In genomic region chr7:30269641-30270040, GRCm38 (mm10) we compare ENCODE assay signal across 40 mouse cellular contexts. TPM values are rescaled to one million over a fixed set of nuclear protein-coding genes. Genes with fewer than 3 reads are reported as not detected.
"Had no signal": no experiment of that assay in that cellular context is flagged by ENCODE, and none has a peak within 500 bp of the region (broad histone marks: within the 10 kb centered on the region; RNA-seq: fewer than 3 reads in every experiment).

No protein-coding gene starts in this region.

- DNase-seq: heart, postnatal 10 days; heart, postnatal 14 days; heart, postnatal 36 days; heart, postnatal 4 days; kidney, adult 11 months; kidney, adult 18-20 months; kidney, adult 9 months; kidney, postnatal 10 days; kidney, postnatal 14 days; kidney, postnatal 25 days; kidney, postnatal 4 days; layer of hippocampus, adult 9-11 months; layer of hippocampus, postnatal 36 days had no signal

- H3K9ac ChIP-seq: heart, embryonic 12.5 days; heart, embryonic 13.5 days; heart, embryonic 15.5 days; hindbrain, embryonic 12.5 days; hindbrain, embryonic 13.5 days; hindbrain, embryonic 14.5 days; hindbrain, embryonic 15.5 days; intestine, embryonic 15.5 days; kidney, embryonic 15.5 days had no signal

- H3K27ac ChIP-seq: heart, embryonic 10.5 days; heart, embryonic 13.5 days; heart, embryonic 15.5 days; hindbrain, embryonic 10.5 days; hindbrain, embryonic 12.5 days; hindbrain, embryonic 13.5 days; hindbrain, embryonic 14.5 days; hindbrain, embryonic 15.5 days; hindbrain, postnatal 0 days; intestine, embryonic 15.5 days; kidney, embryonic 15.5 days; kidney, postnatal 0 days; layer of hippocampus, adult 2 months had no signal

- ATAC-seq: hindbrain, embryonic 16.5 days; hindbrain, postnatal 0 days; inflammation-experienced regulatory T-cells, adult 6 months; intestine, embryonic 15.5 days; intestine, embryonic 16.5 days; intestine, postnatal 0 days had no signal

- H3K9me3 ChIP-seq: heart, embryonic 10.5 days; heart, embryonic 12.5 days; heart, embryonic 13.5 days; heart, embryonic 15.5 days; hindbrain, embryonic 10.5 days; hindbrain, embryonic 12.5 days; hindbrain, embryonic 13.5 days; hindbrain, embryonic 15.5 days; intestine, embryonic 15.5 days; kidney, embryonic 15.5 days had no signal

- H3K36me3 ChIP-seq: hindbrain, embryonic 15.5 days; intestine, embryonic 15.5 days had no signal

- H3K4me2 ChIP-seq: heart, embryonic 11.5 days; heart, embryonic 12.5 days; heart, embryonic 13.5 days; heart, embryonic 15.5 days; hindbrain, embryonic 12.5 days; hindbrain, embryonic 13.5 days; hindbrain, embryonic 14.5 days; hindbrain, embryonic 15.5 days; intestine, embryonic 15.5 days; kidney, embryonic 15.5 days had no signal

- H3K27me3 ChIP-seq: heart, embryonic 12.5 days; heart, embryonic 13.5 days; heart, embryonic 15.5 days; hindbrain, embryonic 12.5 days; hindbrain, embryonic 13.5 days; hindbrain, embryonic 15.5 days; intestine, embryonic 15.5 days; kidney, embryonic 15.5 days had no signal

- H3K4me1 ChIP-seq: heart, embryonic 15.5 days; hindbrain, embryonic 10.5 days; hindbrain, embryonic 12.5 days; hindbrain, embryonic 13.5 days; hindbrain, embryonic 15.5 days; intestine, embryonic 15.5 days; kidney, embryonic 15.5 days had no signal

- H3K4me3 ChIP-seq: heart, embryonic 10.5 days; heart, embryonic 12.5 days; heart, embryonic 13.5 days; heart, embryonic 15.5 days; hindbrain, embryonic 10.5 days; hindbrain, embryonic 12.5 days; hindbrain, embryonic 13.5 days; hindbrain, embryonic 15.5 days; intestine, embryonic 15.5 days; kidney, embryonic 15.5 days; layer of hippocampus, adult 2 months had no signal

RNA-seq across cellular contexts. Expression of gene Thap8, which starts 10.3 kb away (rescaled TPM):
- polyA plus RNA-seq: kidney, adult 2 months; large intestine, adult 2 months had no signal

RNA-seq across cellular contexts. Expression of gene Ovol3, which starts 34.1 kb away (rescaled TPM):
- polyA plus RNA-seq: heart, embryonic 10.5 days; heart, embryonic 11.5 days; heart, embryonic 12.5 days; heart, embryonic 13.5 days; heart, embryonic 14.5 days; heart, embryonic 15.5 days; heart, postnatal 0 days; hindbrain, embryonic 10.5 days; hindbrain, embryonic 11.5 days; hindbrain, embryonic 12.5 days; hindbrain, embryonic 13.5 days; hindbrain, embryonic 14.5 days; hindbrain, embryonic 15.5 days; hindbrain, embryonic 16.5 days; hindbrain, postnatal 0 days; inflammation-experienced regulatory T-cells, adult 6 months; intestine, embryonic 14.5 days; intestine, embryonic 15.5 days; intestine, embryonic 16.5 days; intestine, postnatal 0 days; kidney, embryonic 14.5 days; kidney, embryonic 15.5 days; kidney, embryonic 16.5 days; kidney, postnatal 0 days; large intestine, adult 2 months had no signal
